ENCODE assay signal across 12 mouse cellular contexts in the genomic region with DNA sequence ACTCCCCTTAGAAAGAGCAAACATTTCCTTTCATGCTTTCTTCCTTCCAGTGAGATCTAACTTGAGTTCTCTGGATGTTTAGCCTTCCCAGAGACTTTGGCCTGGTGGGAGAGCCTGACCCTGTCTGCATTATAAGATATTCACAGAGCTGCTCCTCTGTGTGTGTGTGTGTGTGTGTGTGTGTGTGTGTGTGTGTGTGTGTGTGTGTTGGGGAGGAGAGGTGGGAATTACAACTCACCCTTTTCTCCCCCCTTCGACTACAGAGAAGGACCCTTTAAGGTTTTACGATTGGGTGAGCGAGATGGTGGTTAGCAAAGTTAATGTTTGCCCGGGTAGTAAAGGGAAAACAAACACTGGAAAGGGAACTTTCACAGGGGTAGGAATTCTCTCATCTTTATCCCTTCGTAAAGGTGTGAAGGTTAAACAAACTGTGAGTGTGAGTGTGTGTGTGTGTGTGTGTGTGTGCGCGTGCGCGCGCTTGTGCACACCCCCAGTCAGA.
DNase-seq lines count a peak whose midpoint lies in the region; ATAC-seq and TF ChIP-seq lines count a peak whose summit lies in the region.
"Had no signal": no experiment of that assay in that cellular context is flagged by ENCODE, and none has a peak within 500 bp of the region (broad histone marks: within the 10 kb centered on the region; RNA-seq: fewer than 3 reads in every experiment).

No protein-coding gene starts in this region.

- TF ChIP-seq CTCF in liver, postnatal 0 days (IDR thresholded peaks at IDR 0.05; ENCODE audit: low read depth), result no peak

- no peak overlapping the region for H3K9ac ChIP-seq in limb, embryonic 13.5 days
- H3K9ac ChIP-seq in intestine, embryonic 15.5 days, result no peak overlapping the region
- peak overlapping the region; percentile 32; the same call in 1 of the 2 replicates for H3K9ac ChIP-seq in kidney, embryonic 16.5 days (replicated peaks; ENCODE audit: low read length)
- no peak overlapping the region for H3K9ac ChIP-seq in liver, postnatal 0 days (replicated peaks)

- H3K4me2 ChIP-seq in limb, embryonic 13.5 days (replicated peaks), result 0 out of 2 replicates have a peak overlapping the region, but pooled peaks have one; percentile 4
- peak overlapping the region; percentile 25; the same call in 1 of the 2 replicates for H3K4me2 ChIP-seq in intestine, embryonic 15.5 days (replicated peaks)
- H3K4me2 ChIP-seq in kidney, embryonic 16.5 days (replicated peaks; ENCODE audit: low read depth, low read length), result peak overlapping the region; percentile 35
- H3K4me2 ChIP-seq in liver, postnatal 0 days (ENCODE audit: low read depth, low read length), result peak overlapping the region; percentile 32

- peaks cover 33% of the 10 kb centered on the region for H3K4me1 ChIP-seq in limb, embryonic 13.5 days
- H3K4me1 ChIP-seq in limb, embryonic 10.5 days, result peaks cover 33% of the 10 kb centered on the region
- peaks cover 23% of the 10 kb centered on the region; the same call in 1 of the 2 replicates for H3K4me1 ChIP-seq in intestine, embryonic 15.5 days (replicated peaks)
- peaks cover 54% of the 10 kb centered on the region for H3K4me1 ChIP-seq in kidney, embryonic 16.5 days (ENCODE audit: insufficient read depth, low read length)
- H3K4me1 ChIP-seq in liver, postnatal 0 days (ENCODE audit: insufficient read depth), result peaks cover 24% of the 10 kb centered on the region

- no peak for ATAC-seq in limb, embryonic 13.5 days (ENCODE audit: low FRiP score, low read depth)
- ATAC-seq in intestine, embryonic 15.5 days, result peak; percentile 81
- peak; percentile 79 for ATAC-seq in kidney, embryonic 16.5 days (ENCODE audit: low FRiP score, low TSS enrichment)
- peak; percentile 64 for ATAC-seq in liver, postnatal 0 days
- ATAC-seq: CD4-positive, CD25-positive, alpha-beta regulatory T cell, adult 4 months had no signal

- 54% methylated on average over 10 of the region's 10 CpGs for WGBS in limb, embryonic 13.5 days
- 57% methylated on average over 10 of the region's 10 CpGs for WGBS in limb, embryonic 10.5 days
- WGBS in intestine, embryonic 15.5 days, result 49% methylated on average over 10 of the region's 10 CpGs
- WGBS in kidney, embryonic 16.5 days, result 33% methylated on average over 10 of the region's 10 CpGs
- 57% methylated on average over 10 of the region's 10 CpGs for WGBS in liver, postnatal 0 days (ENCODE audit: insufficient replicate concordance)

- H3K4me3 ChIP-seq in limb, embryonic 13.5 days, result no peak overlapping the region
- H3K4me3 ChIP-seq in limb, embryonic 10.5 days, result no peak overlapping the region
- H3K4me3 ChIP-seq in intestine, embryonic 15.5 days (replicated peaks), result no peak overlapping the region
- 0 out of 2 replicates have a peak overlapping the region, but pooled peaks have one; percentile 2 for H3K4me3 ChIP-seq in kidney, embryonic 16.5 days (ENCODE audit: low read length)
- H3K4me3 ChIP-seq in liver, postnatal 0 days (ENCODE audit: low read depth, low read length), result no peak overlapping the region
- H3K4me3 ChIP-seq: heart, embryonic 10.5 days had no signal

- no peaks in the 10 kb centered on the region for H3K9me3 ChIP-seq in limb, embryonic 13.5 days
- H3K9me3 ChIP-seq in limb, embryonic 10.5 days (replicated peaks), result no peaks in the 10 kb centered on the region
- no peaks in the 10 kb centered on the region for H3K9me3 ChIP-seq in intestine, embryonic 15.5 days
- H3K9me3 ChIP-seq in kidney, embryonic 16.5 days (ENCODE audit: low read length), result no peaks in the 10 kb centered on the region
- H3K9me3 ChIP-seq in liver, postnatal 0 days (ENCODE audit: low read length), result no peaks in the 10 kb centered on the region
- H3K9me3 ChIP-seq: heart, embryonic 10.5 days had no signal

- TF ChIP-seq EP300 in liver, postnatal 0 days (IDR thresholded peaks at IDR 0.05; ENCODE audit: low read depth), result no peak

- no peaks in the 10 kb centered on the region for H3K27me3 ChIP-seq in limb, embryonic 13.5 days
- H3K27me3 ChIP-seq in limb, embryonic 10.5 days (ENCODE audit: low read depth, poor library complexity, severe bottlenecking), result no peaks in the 10 kb centered on the region
- no peaks in the 10 kb centered on the region for H3K27me3 ChIP-seq in intestine, embryonic 15.5 days (replicated peaks)
- H3K27me3 ChIP-seq in kidney, embryonic 16.5 days (ENCODE audit: insufficient read depth, low read length), result no peaks in the 10 kb centered on the region
- H3K27me3 ChIP-seq in liver, postnatal 0 days (ENCODE audit: insufficient read depth, low read length), result no peaks in the 10 kb centered on the region

- no peaks in the 10 kb centered on the region for H3K36me3 ChIP-seq in limb, embryonic 13.5 days
- 0 out of 2 replicates have a peak, but pooled peaks cover 2% of the 10 kb centered on the region for H3K36me3 ChIP-seq in limb, embryonic 10.5 days
- H3K36me3 ChIP-seq in intestine, embryonic 15.5 days, result no peaks in the 10 kb centered on the region
- 0 out of 2 replicates have a peak, but pooled peaks cover 3% of the 10 kb centered on the region for H3K36me3 ChIP-seq in kidney, embryonic 16.5 days (ENCODE audit: insufficient read depth, low read length)
- H3K36me3 ChIP-seq in liver, postnatal 0 days (replicated peaks; ENCODE audit: insufficient read depth, low read length), result no peaks in the 10 kb centered on the region

- no peak overlapping the region for H3K27ac ChIP-seq in limb, embryonic 13.5 days
- H3K27ac ChIP-seq in limb, embryonic 10.5 days, result no peak overlapping the region; the same call in 1 of the 2 replicates
- H3K27ac ChIP-seq in intestine, embryonic 15.5 days, result 0 out of 2 replicates have a peak overlapping the region, but pooled peaks have one; percentile 40
- H3K27ac ChIP-seq in kidney, embryonic 16.5 days (ENCODE audit: low read length), result peak overlapping the region; percentile 94
- peak overlapping the region; percentile 79 for H3K27ac ChIP-seq in liver, postnatal 0 days (ENCODE audit: low read depth)
- H3K27ac ChIP-seq: heart, embryonic 10.5 days had no signal

- no peak for DNase-seq in limb, embryonic 10.5 days (ENCODE audit: low spot score)
- DNase-seq in liver, postnatal 0 days, result no peak
- DNase-seq in frontal cortex, postnatal 36 days (ENCODE audit: low spot score in 2 of 2), result no peak
- no peak for DNase-seq in B cell, adult 2 months
- no peak for DNase-seq in embryo, embryonic 9.5 days (ENCODE audit: extremely low spot score)
- DNase-seq: cerebellum, adult 8-10 months; embryo, embryonic 11 days had no signal

Comparison
In these comparisons a context has a peak if more than half of its experiments do, and no peak if none do; other contexts are left out.
1. H3K27ac ChIP-seq: peak in intestine, embryonic 15.5 days (single experiment), kidney, embryonic 16.5 days (single experiment) and liver, postnatal 0 days (single experiment); none in limb, embryonic 13.5 days (single experiment) and limb, embryonic 10.5 days (single experiment).
2. Peak in every context shown above with its lines, with median percentiles within 50 percentile points of each other: H3K4me2 ChIP-seq.